Mouse (Mus musculus): ENCODE measurements around the gene Grip2. TPM values are rescaled to one million over a fixed set of nuclear protein-coding genes. Genes with fewer than 3 reads are reported as not detected.

The Grip2 gene
- polyA plus RNA-seq, 1 experiment: 3.8 TPM

- Histone ChIP-seq H3K27me3 (replicated peaks; ENCODE audit: control insufficient read depth, insufficient read depth, low read length) (no peaks in the 10 kb centered on the region), H3K4me3 (ENCODE audit: insufficient read depth, low read depth, low read length) (no peak overlapping the region), H3K27ac (ENCODE audit: insufficient read depth, low read depth, low read length) (no peak overlapping the region), H3K36me3 (ENCODE audit: control insufficient read depth, insufficient read depth, low read length) (no peaks in the 10 kb centered on the region), H3K4me1 (ENCODE audit: control insufficient read depth, insufficient read depth, low read length) (peaks cover 46% of the 10 kb centered on the region)
- WGBS: 44% methylated on average over 6 of the region's 6 CpGs
- TF ChIP-seq CTCF (conservative IDR thresholded peaks at IDR 0.05; ENCODE audit: insufficient read depth, insufficient read length, low read depth, low read length): no peak
- no peak for TF ChIP-seq POLR2A (IDR thresholded peaks at IDR 0.05; ENCODE audit: low read depth, low read length)
- no peak for DNase-seq
Observed at GRCm38 (mm10) chr6:91715988-91716810, 110.9 kb downstream of the Grip2 start.

GRCm38 (mm10) chr6:91715023-91715422 is 112.0 kb downstream of the Grip2 start:
- Histone ChIP-seq H3K4me3 (ENCODE audit: insufficient read depth, low read depth, low read length) (no peak overlapping the region), H3K4me1 (ENCODE audit: control insufficient read depth, insufficient read depth, low read length) (peaks cover 40% of the 10 kb centered on the region), H3K27me3 (replicated peaks; ENCODE audit: control insufficient read depth, insufficient read depth, low read length) (no peaks in the 10 kb centered on the region), H3K36me3 (ENCODE audit: control insufficient read depth, insufficient read depth, low read length) (no peaks in the 10 kb centered on the region; the same call in 1 of the 2 replicates), H3K27ac (ENCODE audit: insufficient read depth, low read depth, low read length) (no peak overlapping the region)
- 57% methylated on average over 8 of the region's 8 CpGs for WGBS
- peak; percentile 78 for DNase-seq
- TF ChIP-seq CTCF (conservative IDR thresholded peaks at IDR 0.05; ENCODE audit: insufficient read depth, insufficient read length, low read depth, low read length) (no peak), POLR2A (IDR thresholded peaks at IDR 0.05; ENCODE audit: low read depth, low read length) (no peak)

- no peak overlapping the region for H3K27ac ChIP-seq (ENCODE audit: insufficient read depth, low read depth, low read length)
- 31% methylated on average over 5 of the region's 5 CpGs for WGBS
- TF ChIP-seq POLR2A (IDR thresholded peaks at IDR 0.05; ENCODE audit: low read depth, low read length) (no peak), CTCF (conservative IDR thresholded peaks at IDR 0.05; ENCODE audit: insufficient read depth, insufficient read length, low read depth, low read length) (no peak)
- H3K27me3 ChIP-seq (replicated peaks; ENCODE audit: control insufficient read depth, insufficient read depth, low read length): no peaks in the 10 kb centered on the region
- DNase-seq: no peak
- H3K4me1 ChIP-seq (ENCODE audit: control insufficient read depth, insufficient read depth, low read length): peaks cover 24% of the 10 kb centered on the region
- H3K36me3 ChIP-seq (ENCODE audit: control insufficient read depth, insufficient read depth, low read length): no peaks in the 10 kb centered on the region; the same call in 1 of the 2 replicates
- no peak overlapping the region for H3K4me3 ChIP-seq (ENCODE audit: insufficient read depth, low read depth, low read length)
Observed at GRCm38 (mm10) chr6:91713370-91713896, 113.6 kb downstream of the Grip2 start.

GRCm38 (mm10) chr6:91712855-91713331 is 114.2 kb downstream of the Grip2 start:
- Histone ChIP-seq H3K36me3 (ENCODE audit: control insufficient read depth, insufficient read depth, low read length) (no peaks in the 10 kb centered on the region; the same call in 1 of the 2 replicates), H3K27ac (ENCODE audit: insufficient read depth, low read depth, low read length) (no peak overlapping the region), H3K4me1 (ENCODE audit: control insufficient read depth, insufficient read depth, low read length) (peaks cover 19% of the 10 kb centered on the region), H3K4me3 (ENCODE audit: insufficient read depth, low read depth, low read length) (no peak overlapping the region), H3K27me3 (replicated peaks; ENCODE audit: control insufficient read depth, insufficient read depth, low read length) (no peaks in the 10 kb centered on the region)
- 29% methylated on average over 10 of the region's 10 CpGs for WGBS
- DNase-seq: peak; percentile 62
- TF ChIP-seq POLR2A (IDR thresholded peaks at IDR 0.05; ENCODE audit: low read depth, low read length) (no peak), CTCF (conservative IDR thresholded peaks at IDR 0.05; ENCODE audit: insufficient read depth, insufficient read length, low read depth, low read length) (no peak)

- WGBS: 51% methylated on average over 4 of the region's 4 CpGs
- Histone ChIP-seq H3K36me3 (ENCODE audit: control insufficient read depth, insufficient read depth, low read length) (no peaks in the 10 kb centered on the region; the same call in 1 of the 2 replicates), H3K4me1 (ENCODE audit: control insufficient read depth, insufficient read depth, low read length) (peaks cover 21% of the 10 kb centered on the region)
Observed at GRCm38 (mm10) chr6:91712097-91712854, 114.8 kb downstream of the Grip2 start.

More at GRCm38 (mm10) chr6:91712097-91712854, 114.8 kb downstream of the Grip2 start:
- TF ChIP-seq CTCF (conservative IDR thresholded peaks at IDR 0.05; ENCODE audit: insufficient read depth, insufficient read length, low read depth, low read length): no peak
- TF ChIP-seq POLR2A (IDR thresholded peaks at IDR 0.05; ENCODE audit: low read depth, low read length): no peak
- Histone ChIP-seq H3K27ac (ENCODE audit: insufficient read depth, low read depth, low read length) (no peak overlapping the region), H3K4me3 (ENCODE audit: insufficient read depth, low read depth, low read length) (no peak overlapping the region), H3K27me3 (replicated peaks; ENCODE audit: control insufficient read depth, insufficient read depth, low read length) (no peaks in the 10 kb centered on the region)
- DNase-seq: no peak

Other genes with a start within 250 kb of the Grip2 start
- gene Slc6a6, start 143.2 kb downstream of the Grip2 start, polyA plus RNA-seq (2012; rRNA removed): 277 and 336 TPM in 2 replicates
- gene Ccdc174, start 50.8 kb upstream of the Grip2 start, polyA plus RNA-seq (2012; rRNA removed): 3.3 and 4.2 TPM in 2 replicates
- 0.19 and 0.26 TPM in 2 replicates for gene 4930590J08Rik, start 75.6 kb upstream of the Grip2 start, polyA plus RNA-seq (2012; rRNA removed)
- 11.6 and 12.2 TPM in 2 replicates for gene Fgd5, start 151.6 kb upstream of the Grip2 start, polyA plus RNA-seq (2012; rRNA removed)